Mouse (Mus musculus) forebrain, embryonic 11.5 days (tissue): ENCODE results near the gene Gm20721. TPM values are rescaled to one million over a fixed set of nuclear protein-coding genes. Genes with fewer than 3 reads are reported as not detected.

Experiments
- ATAC-seq: fragments of 200-750 bp; cut with Nextera tagmentation; replicated peaks from 2 replicates; pipeline ENCODE4 v1.8.0; 2017; ENCODE audit warnings: moderate TSS enrichment; ENCODE audit not compliant: low FRiP score
- DNase-seq: peaks from one replicate; pipeline ENCODE4 v3.0.0-alpha.2; 2017; ENCODE audit warnings: low spot score
- H3K27ac ChIP-seq: fragments of 300-500 bp; sonication (generic); 2 replicates; pipeline ENCODE4 v1.5.1; 2014; ENCODE audit warnings: low read depth, low read length
- H3K27me3 ChIP-seq: fragments of 300-500 bp; sonication (generic); 2 replicates; pipeline ENCODE4 v1.6.1; 2014; ENCODE audit warnings: mild to moderate bottlenecking, low read length, mixed read lengths; ENCODE audit not compliant: control insufficient read depth, insufficient read depth
- H3K36me3 ChIP-seq: fragments of 300-500 bp; sonication (generic); 2 replicates; pipeline ENCODE4 v1.6.1; 2014; ENCODE audit warnings: mild to moderate bottlenecking, low read length, moderate library complexity, mixed read lengths; ENCODE audit not compliant: control insufficient read depth, insufficient read depth
- H3K4me1 ChIP-seq: fragments of 300-500 bp; sonication (generic); replicated peaks from 2 replicates; pipeline ENCODE4 v1.6.1; 2014; ENCODE audit warnings: low read length, mixed read lengths; ENCODE audit not compliant: control insufficient read depth, insufficient read depth
- H3K4me2 ChIP-seq: fragments of 300-500 bp; sonication (generic); 2 replicates; pipeline ENCODE4 v1.6.1; 2014; ENCODE audit warnings: low read depth, mild to moderate bottlenecking, low read length, moderate library complexity, mixed read lengths; ENCODE audit not compliant: severe bottlenecking
- H3K4me3 ChIP-seq: fragments of 300-500 bp; sonication (generic); 2 replicates; pipeline ENCODE4 v1.5.1; 2014; ENCODE audit warnings: low read depth, low read length
- H3K9ac ChIP-seq: fragments of 300-500 bp; sonication (generic); 2 replicates; pipeline ENCODE4 v1.6.1; 2014; ENCODE audit warnings: low read length
- H3K9me3 ChIP-seq: fragments of 300-500 bp; sonication (generic); 2 replicates; pipeline ENCODE4 v1.6.1; 2016; ENCODE audit warnings: low read length, mixed read lengths; ENCODE audit not compliant: control insufficient read depth
- WGBS: fragments of 180-500 bp; shearing (Covaris S2); extraction: QIAGEN DNeasy Blood & Tissue Kit; methylation state at CpG from one replicate; pipeline ENCODE4 v1.1.7; 2014; 5-methylcytosine and 5-hydroxymethylcytosine counted together
- polyA plus RNA-seq: library from polyadenylated mRNA; unstranded; fragments of >200 nt; fragmentation: Nextera tagmentation; extraction: Ambion mirVana; gene quantifications from 2 replicates; pipeline ENCODE4 v1.2.1, GENCODE M21; 2014

Gene Gm20721
- polyA plus RNA-seq, 1 experiment from 2014 or later: 6.5 TPM

GRCm38 (mm10) chr2:174344996-174345395 lies 1.5 kb downstream of the Gm20721 start:
- DNase-seq (no peak), ATAC-seq (no peak)
- Histone ChIP-seq H3K27ac (no peak overlapping the region), H3K4me2 (no peak overlapping the region), H3K36me3 (peaks cover 26% of the 10 kb centered on the region), H3K9me3 (no peaks in the 10 kb centered on the region; the same call in 1 of the 2 replicates), H3K27me3 (no peaks in the 10 kb centered on the region), H3K9ac (no peak overlapping the region), H3K4me3 (no peak overlapping the region), H3K4me1 (peaks cover 9% of the 10 kb centered on the region; the same call in 1 of the 2 replicates)
- 97% methylated on average over 16 of the region's 16 CpGs for WGBS

- Histone ChIP-seq H3K4me3 (no peak overlapping the region), H3K9ac (no peak overlapping the region), H3K9me3 (no peaks in the 10 kb centered on the region; the same call in 1 of the 2 replicates), H3K4me1 (peaks cover 9% of the 10 kb centered on the region; the same call in 1 of the 2 replicates), H3K36me3 (peaks cover 26% of the 10 kb centered on the region), H3K4me2 (no peak overlapping the region), H3K27ac (peak overlapping the region; percentile 41; the same call in 1 of the 2 replicates), H3K27me3 (no peaks in the 10 kb centered on the region)
- ATAC-seq (peak; percentile 40), DNase-seq (no peak)
- 52% methylated on average over 3 of the region's 3 CpGs for WGBS
Measured at GRCm38 (mm10) chr2:174344003-174344655, 2.4 kb downstream of the Gm20721 start.

GRCm38 (mm10) chr2:174343566-174343965 lies 2.9 kb downstream of the Gm20721 start:
- no peak overlapping the region for H3K4me3 ChIP-seq
- H3K27ac ChIP-seq: peak overlapping the region; percentile 41; the same call in 1 of the 2 replicates

GRCm38 (mm10) chr2:174342793-174343400 lies 3.6 kb downstream of the Gm20721 start:
- H3K4me1 ChIP-seq: peaks cover 9% of the 10 kb centered on the region; the same call in 1 of the 2 replicates
- DNase-seq (no peak), ATAC-seq (no peak)
- H3K27ac ChIP-seq: no peak overlapping the region
- WGBS: 86% methylated on average over 8 of the region's 8 CpGs
- H3K9ac ChIP-seq: no peak overlapping the region
- H3K9me3 ChIP-seq: no peaks in the 10 kb centered on the region; the same call in 1 of the 2 replicates
- peaks cover 26% of the 10 kb centered on the region for H3K36me3 ChIP-seq
- no peaks in the 10 kb centered on the region for H3K27me3 ChIP-seq
- H3K4me2 ChIP-seq: no peak overlapping the region
- H3K4me3 ChIP-seq: no peak overlapping the region

More at GRCm38 (mm10) chr2:174343566-174343965, 2.9 kb downstream of the Gm20721 start:
- 83% methylated on average over 1 of the region's 1 CpGs for WGBS
- peaks cover 9% of the 10 kb centered on the region; the same call in 1 of the 2 replicates for H3K4me1 ChIP-seq
- no peak overlapping the region for H3K9ac ChIP-seq
- DNase-seq (no peak), ATAC-seq (no peak)
- no peaks in the 10 kb centered on the region; the same call in 1 of the 2 replicates for H3K9me3 ChIP-seq
- no peaks in the 10 kb centered on the region for H3K27me3 ChIP-seq
- H3K4me2 ChIP-seq: no peak overlapping the region
- H3K36me3 ChIP-seq: peaks cover 26% of the 10 kb centered on the region

GRCm38 (mm10) chr2:174340893-174341580 lies 5.5 kb downstream of the Gm20721 start:
- H3K27ac ChIP-seq: no peak overlapping the region
- H3K27me3 ChIP-seq: no peaks in the 10 kb centered on the region
- H3K4me3 ChIP-seq: no peak overlapping the region
- no peak overlapping the region for H3K9ac ChIP-seq
- DNase-seq (no peak), ATAC-seq (no peak)
- H3K9me3 ChIP-seq: no peaks in the 10 kb centered on the region; the same call in 1 of the 2 replicates
- H3K4me1 ChIP-seq: peaks cover 12% of the 10 kb centered on the region; the same call in 1 of the 2 replicates
- 93% methylated on average over 4 of the region's 4 CpGs for WGBS
- peaks cover 18% of the 10 kb centered on the region for H3K36me3 ChIP-seq
- H3K4me2 ChIP-seq: no peak overlapping the region

- H3K27ac ChIP-seq: no peak overlapping the region
- no peak overlapping the region for H3K4me3 ChIP-seq
- no peaks in the 10 kb centered on the region for H3K27me3 ChIP-seq
- H3K9ac ChIP-seq: no peak overlapping the region
- no peak overlapping the region for H3K4me2 ChIP-seq
- peaks cover 12% of the 10 kb centered on the region; the same call in 1 of the 2 replicates for H3K4me1 ChIP-seq
- DNase-seq (no peak), ATAC-seq (no peak)
- no peaks in the 10 kb centered on the region for H3K9me3 ChIP-seq
- 93% methylated on average over 3 of the region's 3 CpGs for WGBS
- H3K36me3 ChIP-seq: peaks cover 11% of the 10 kb centered on the region
Measured at GRCm38 (mm10) chr2:174340229-174340892, 6.2 kb downstream of the Gm20721 start.

- Histone ChIP-seq H3K4me2 (no peak overlapping the region), H3K27ac (no peak overlapping the region), H3K9ac (no peak overlapping the region), H3K4me1 (peaks cover 12% of the 10 kb centered on the region; the same call in 1 of the 2 replicates), H3K36me3 (peaks cover 6% of the 10 kb centered on the region; the same call in 1 of the 2 replicates), H3K9me3 (no peaks in the 10 kb centered on the region), H3K4me3 (no peak overlapping the region), H3K27me3 (no peaks in the 10 kb centered on the region)
- DNase-seq (no peak), ATAC-seq (peak; percentile 34)
- WGBS: 100% methylated on average over 1 of the region's 1 CpGs
Measured at GRCm38 (mm10) chr2:174339701-174340100, 6.8 kb downstream of the Gm20721 start.

- H3K9me3 ChIP-seq: no peaks in the 10 kb centered on the region
Measured at GRCm38 (mm10) chr2:174337275-174337674, 9.2 kb downstream of the Gm20721 start.

More at GRCm38 (mm10) chr2:174337275-174337674, 9.2 kb downstream of the Gm20721 start:
- H3K9ac ChIP-seq: no peak overlapping the region
- no peaks in the 10 kb centered on the region for H3K27me3 ChIP-seq
- WGBS: 95% methylated on average over 13 of the region's 13 CpGs
- H3K4me1 ChIP-seq: peaks cover 8% of the 10 kb centered on the region; the same call in 1 of the 2 replicates
- no peak overlapping the region for H3K4me3 ChIP-seq
- H3K36me3 ChIP-seq: no peaks in the 10 kb centered on the region
- H3K4me2 ChIP-seq: no peak overlapping the region
- H3K27ac ChIP-seq: no peak overlapping the region
- no peak for ATAC-seq
- DNase-seq: no peak
